10 mouse cellular contexts compared by ENCODE assay signal in the genomic region with DNA sequence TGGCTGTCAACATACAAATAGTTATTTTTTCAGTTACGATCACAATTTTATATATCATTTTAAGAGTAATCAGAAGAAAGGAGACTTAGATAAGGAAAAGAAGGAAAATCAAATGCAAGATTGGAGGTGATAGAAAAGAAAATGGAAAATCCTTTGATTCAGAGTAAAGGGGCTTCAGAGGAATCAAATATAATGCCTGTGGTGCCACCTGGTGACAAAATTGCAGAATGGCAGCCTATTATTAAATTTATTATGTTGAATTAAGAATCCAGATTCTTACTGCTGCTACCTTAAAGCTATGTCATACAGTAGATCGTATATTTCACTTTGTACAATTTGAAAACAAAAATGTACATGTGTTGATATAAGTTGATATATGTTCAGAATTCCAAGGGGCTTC. TPM values are rescaled to one million over a fixed set of nuclear protein-coding genes. Genes with fewer than 3 reads are reported as not detected.
A peak's percentile ranks its signal among the peaks of the same experiment; 100 is the strongest.
DNase-seq lines count a peak whose midpoint lies in the region; ATAC-seq and TF ChIP-seq lines count a peak whose summit lies in the region.
"Had no signal": no experiment of that assay in that cellular context is flagged by ENCODE, and none has a peak within 500 bp of the region (broad histone marks: within the 10 kb centered on the region; RNA-seq: fewer than 3 reads in every experiment).

No protein-coding gene starts in this region.

- TF ChIP-seq CTCF in midbrain, postnatal 0 days (IDR thresholded peaks at IDR 0.05), result peak; percentile 82

- intact Hi-C loops in heart, postnatal 10 days (cut with DNase I), result loop anchor here (2.0 to 10.0 kb wide), 4 partner anchors 184 to 668 kb away; a partner anchor contains a TSS

- WGBS in heart, embryonic 10.5 days, result 42% methylated on average over 2 of the region's 2 CpGs
- 46% methylated on average over 2 of the region's 2 CpGs for WGBS in midbrain, postnatal 0 days
- 54% methylated on average over 2 of the region's 2 CpGs for WGBS in midbrain, embryonic 16.5 days

- H3K9ac ChIP-seq in midbrain, postnatal 0 days (replicated peaks; ENCODE audit: low read length, poor library complexity, severe bottlenecking), result no peak overlapping the region
- H3K9ac ChIP-seq in midbrain, embryonic 16.5 days (ENCODE audit: low read depth, low read length), result no peak overlapping the region
- H3K9ac ChIP-seq: heart, embryonic 15.5 days had no signal

- H3K4me2 ChIP-seq in midbrain, postnatal 0 days (ENCODE audit: low read depth, low read length, poor library complexity, severe bottlenecking), result no peak overlapping the region
- no peak overlapping the region for H3K4me2 ChIP-seq in midbrain, embryonic 16.5 days (ENCODE audit: low read length)
- H3K4me2 ChIP-seq: heart, embryonic 15.5 days had no signal

- H3K36me3 ChIP-seq in heart, embryonic 10.5 days, result no peaks in the 10 kb centered on the region
- H3K36me3 ChIP-seq in midbrain, postnatal 0 days (ENCODE audit: insufficient read depth, low read length), result no peaks in the 10 kb centered on the region
- H3K36me3 ChIP-seq in midbrain, embryonic 16.5 days (ENCODE audit: control insufficient read depth, insufficient read depth, low read length), result no peaks in the 10 kb centered on the region
- H3K36me3 ChIP-seq: heart, embryonic 15.5 days had no signal

- H3K27me3 ChIP-seq in heart, embryonic 10.5 days (ENCODE audit: insufficient read depth, poor library complexity, severe bottlenecking), result no peaks in the 10 kb centered on the region
- no peaks in the 10 kb centered on the region for H3K27me3 ChIP-seq in midbrain, postnatal 0 days (ENCODE audit: insufficient read depth, low read length)
- no peaks in the 10 kb centered on the region for H3K27me3 ChIP-seq in midbrain, embryonic 16.5 days (ENCODE audit: control insufficient read depth, insufficient read depth, low read depth, low read length)
- H3K27me3 ChIP-seq: heart, embryonic 15.5 days had no signal

- peak; percentile 7 to 37 for DNase-seq in heart, postnatal 10 days
- no peak for DNase-seq in heart, embryonic 10.5 days (ENCODE audit: low spot score)
- peak; percentile 70 for DNase-seq in midbrain, postnatal 0 days (ENCODE audit: low spot score)
- DNase-seq in c-Kit-positive CD71-positive TER-119-negative erythroid progenitor cells, embryonic 14.5 days (ENCODE audit: low read depth), result peak; percentile 16
- peak; percentile 19 for DNase-seq in thymus, postnatal 14 days
- DNase-seq in gastrocnemius, postnatal 4 days (ENCODE audit: low spot score in 2 of 2), result no peak
- DNase-seq in adrenal gland, postnatal 36 days, result no peak

- no peaks in the 10 kb centered on the region for H3K4me1 ChIP-seq in heart, embryonic 10.5 days
- H3K4me1 ChIP-seq in midbrain, postnatal 0 days (ENCODE audit: insufficient read depth, low read length), result no peaks in the 10 kb centered on the region
- H3K4me1 ChIP-seq in midbrain, embryonic 16.5 days (ENCODE audit: control insufficient read depth, insufficient read depth, low read length), result no peaks in the 10 kb centered on the region
- H3K4me1 ChIP-seq: heart, embryonic 15.5 days had no signal

- no peak overlapping the region for H3K27ac ChIP-seq in heart, embryonic 10.5 days
- H3K27ac ChIP-seq in midbrain, postnatal 0 days (ENCODE audit: low read depth, low read length), result no peak overlapping the region
- H3K27ac ChIP-seq in midbrain, embryonic 16.5 days (ENCODE audit: low read length), result no peak overlapping the region
- H3K27ac ChIP-seq: heart, embryonic 15.5 days; macrophage had no signal

- H3K4me3 ChIP-seq in heart, embryonic 10.5 days, result no peak overlapping the region
- H3K4me3 ChIP-seq in midbrain, postnatal 0 days (ENCODE audit: low read depth, low read length), result no peak overlapping the region
- H3K4me3 ChIP-seq in midbrain, embryonic 16.5 days (ENCODE audit: low read depth, low read length), result no peak overlapping the region
- H3K4me3 ChIP-seq: heart, embryonic 15.5 days had no signal

- H3K9me3 ChIP-seq in heart, embryonic 10.5 days, result peaks cover 4% of the 10 kb centered on the region; the same call in 1 of the 2 replicates
- no peaks in the 10 kb centered on the region for H3K9me3 ChIP-seq in midbrain, postnatal 0 days (ENCODE audit: low read length)
- 0 out of 2 replicates have a peak, but pooled peaks cover 3% of the 10 kb centered on the region for H3K9me3 ChIP-seq in midbrain, embryonic 16.5 days (replicated peaks; ENCODE audit: control insufficient read depth, low read length, poor library complexity, severe bottlenecking)
- H3K9me3 ChIP-seq: heart, embryonic 15.5 days had no signal

- ATAC-seq in midbrain, postnatal 0 days (ENCODE audit: low FRiP score), result no peak
- ATAC-seq in midbrain, embryonic 16.5 days, result no peak

RNA-seq across cellular contexts. Expression of a gene that starts 43.0 kb away (rescaled TPM):
- 1 to 10 TPM; 4.3 to 7.5 TPM for total RNA-seq in heart, postnatal 10 days (2021)
- polyA plus RNA-seq in heart, embryonic 10.5 days (2016; fragmentation: Nextera tagmentation; extraction: Ambion mirVana), result 3.7 and 4.2 TPM in 2 replicates
- 6.5 and 10.8 TPM in 2 replicates for total RNA-seq in midbrain, postnatal 0 days (2014; rRNA removed)
- polyA plus RNA-seq in midbrain, postnatal 0 days (2015; fragmentation: Nextera tagmentation; extraction: Ambion mirVana), result 6.6 and 8.1 TPM in 2 replicates
- 9.8 and 11.0 TPM in 2 replicates for polyA plus RNA-seq in midbrain, embryonic 16.5 days (2015; fragmentation: Nextera tagmentation; extraction: Ambion mirVana)
- 1 to 10 TPM; 4.3 to 4.5 TPM for total RNA-seq in gastrocnemius, postnatal 4 days (2021)
- 1 to 10 TPM; 2.6 to 3.9 TPM for total RNA-seq in adrenal gland, postnatal 36 days (2021)

Comparison
In these comparisons a context has a peak if more than half of its experiments do, and no peak if none do; other contexts are left out.
1. DNase-seq: peak in heart, postnatal 10 days (2 of 2), midbrain, postnatal 0 days (single experiment), c-Kit-positive CD71-positive TER-119-negative erythroid progenitor cells, embryonic 14.5 days (single experiment) and thymus, postnatal 14 days (single experiment); none in heart, embryonic 10.5 days (single experiment), gastrocnemius, postnatal 4 days (0 of 2) and adrenal gland, postnatal 36 days (0 of 2).